Mouse (Mus musculus): Measurements from ENCODE around the gene Ms4a4a.

The Ms4a4a gene

GRCm38 (mm10) chr19:11435058-11435834, 59.9 kb downstream of the Ms4a4a start:
- no peak for DNase-seq

All from cerebellum, adult 8-10 months (tissue).